Mouse (Mus musculus): ENCODE data around the gene Yaf2. TPM values are rescaled to one million over a fixed set of nuclear protein-coding genes. Genes with fewer than 3 reads are reported as not detected.

The Yaf2 gene
- 68.0 TPM for polyA plus RNA-seq (2014; fragmentation: Illumina TruSeq; extraction: RNeasy Lipid Tissue Mini Kit (QIAGEN cat#74804); ENCODE audit: low read depth, low replicate concordance)

GRCm38 (mm10) chr15:93336925-93337761, at the start of gene Yaf2:
TSS of gene Yaf2 (minus strand) at chr15:93336935.

GRCm38 (mm10) chr15:93274679-93275583, 61.8 kb downstream of the Yaf2 start, which contains the start of gene Gxylt1:
TSS of gene Gxylt1 (minus strand) at chr15:93275179.

Other genes starting within 250 kb of the Yaf2 start
- 18.6 TPM for gene Gxylt1, start 61.8 kb downstream of the Yaf2 start, polyA plus RNA-seq (2014; fragmentation: Illumina TruSeq; extraction: RNeasy Lipid Tissue Mini Kit (QIAGEN cat#74804); ENCODE audit: low read depth, low replicate concordance)
- gene Zcrb1, start 61.4 kb upstream of the Yaf2 start, polyA plus RNA-seq (2014; fragmentation: Illumina TruSeq; extraction: RNeasy Lipid Tissue Mini Kit (QIAGEN cat#74804); ENCODE audit: low read depth, low replicate concordance) = 208 TPM
- 30.9 TPM for gene Pphln1, start 61.4 kb upstream of the Yaf2 start, polyA plus RNA-seq (2014; fragmentation: Illumina TruSeq; extraction: RNeasy Lipid Tissue Mini Kit (QIAGEN cat#74804); ENCODE audit: low read depth, low replicate concordance)

All from kidney, adult 10 weeks (tissue).